Mouse (Mus musculus): ENCODE measurements around the gene Tekt4.

Tekt4 gene

GRCm38 (mm10) chr17:25454272-25454671 is at the start of gene Tekt4:
TSS of gene Tekt4 (plus strand) at chr17:25454615.
- no peak for DNase-seq (ENCODE audit: low spot score)

DNA sequence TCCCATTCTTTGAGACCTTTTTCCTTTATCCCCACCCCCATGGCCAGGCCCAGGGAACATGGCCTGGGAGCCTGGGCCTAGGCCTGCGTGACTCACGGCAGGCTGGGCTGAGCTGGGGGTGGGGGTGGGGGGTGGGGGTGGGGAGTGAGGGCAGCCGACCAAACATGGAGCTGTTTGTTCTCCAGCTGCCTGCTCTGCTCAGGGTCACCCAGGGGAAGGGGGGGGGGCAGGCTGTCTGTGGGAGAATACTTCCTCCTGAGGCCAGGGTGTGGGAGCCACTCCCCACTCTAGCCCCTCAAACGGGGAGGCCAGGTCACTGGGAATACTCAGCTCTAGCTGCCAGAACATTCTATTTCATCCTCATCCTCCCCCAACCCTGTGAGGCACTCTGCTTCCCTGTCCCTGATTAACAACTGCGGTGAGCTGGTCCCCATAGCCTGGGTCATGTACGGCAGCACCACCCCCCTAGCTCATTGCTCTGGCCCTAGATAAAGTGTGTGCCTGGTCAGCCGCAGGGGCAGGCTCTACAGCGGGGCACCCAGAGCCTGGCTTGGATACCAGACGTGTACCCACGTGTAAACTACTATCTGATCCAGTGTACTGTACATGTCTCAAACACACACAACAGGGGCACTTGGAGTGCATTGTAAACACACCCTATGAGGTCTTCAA is 49.1 kb upstream of the Tekt4 start:
- peak; percentile 33 for DNase-seq (ENCODE audit: low spot score)

DNA sequence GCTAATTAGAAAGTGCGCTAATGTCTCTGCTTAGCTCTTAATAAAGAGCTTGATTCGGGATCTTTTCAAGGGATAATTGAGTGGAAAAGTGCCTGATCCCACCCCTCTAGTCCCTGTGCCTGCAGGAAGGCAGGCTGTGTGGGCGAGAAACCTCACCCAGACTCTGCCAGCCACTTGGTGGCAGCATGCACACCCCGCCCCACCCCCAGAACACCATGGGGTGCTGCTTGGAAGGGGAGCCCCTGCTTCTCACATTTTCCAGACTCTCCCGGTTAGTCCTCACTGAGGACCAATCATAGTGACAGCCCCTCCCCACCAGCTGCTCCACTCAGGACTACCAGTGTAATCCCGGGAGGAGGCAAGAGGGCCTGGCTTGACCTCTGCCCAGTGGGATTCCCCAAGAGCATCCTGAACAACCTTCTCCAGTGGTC is 48.4 kb upstream of the Tekt4 start:
- DNase-seq (ENCODE audit: low spot score) = peak; percentile 27

DNA sequence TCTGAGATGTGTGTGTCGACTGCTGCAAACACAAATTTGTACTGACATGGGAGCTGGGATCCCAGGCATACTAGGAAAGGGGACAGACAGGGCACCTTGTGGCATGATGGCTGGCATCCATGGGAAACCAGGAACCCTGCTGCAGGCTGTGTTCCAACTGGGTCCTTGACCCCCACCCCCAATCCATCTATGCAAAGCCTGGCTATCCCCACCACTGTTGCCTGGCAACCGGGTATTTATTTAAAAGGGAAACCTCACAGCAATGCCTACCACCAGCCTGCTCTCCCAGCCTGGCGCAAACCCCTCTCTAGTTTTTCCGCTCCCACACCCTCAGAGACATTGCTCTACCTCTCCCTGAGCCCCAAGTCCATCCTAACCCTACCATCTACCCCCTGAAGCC is 47.1 kb upstream of the Tekt4 start:
- DNase-seq (ENCODE audit: low spot score) = no peak

GRCm38 (mm10) chr17:25408302-25408999 is 46.0 kb upstream of the Tekt4 start:
- no peak for DNase-seq (ENCODE audit: low spot score)

- DNase-seq (ENCODE audit: low spot score) = no peak
Observed at GRCm38 (mm10) chr17:25409621-25410020, 44.8 kb upstream of the Tekt4 start.

- no peak for DNase-seq (ENCODE audit: low spot score)
Observed at GRCm38 (mm10) chr17:25410180-25410579, 44.2 kb upstream of the Tekt4 start.

DNA sequence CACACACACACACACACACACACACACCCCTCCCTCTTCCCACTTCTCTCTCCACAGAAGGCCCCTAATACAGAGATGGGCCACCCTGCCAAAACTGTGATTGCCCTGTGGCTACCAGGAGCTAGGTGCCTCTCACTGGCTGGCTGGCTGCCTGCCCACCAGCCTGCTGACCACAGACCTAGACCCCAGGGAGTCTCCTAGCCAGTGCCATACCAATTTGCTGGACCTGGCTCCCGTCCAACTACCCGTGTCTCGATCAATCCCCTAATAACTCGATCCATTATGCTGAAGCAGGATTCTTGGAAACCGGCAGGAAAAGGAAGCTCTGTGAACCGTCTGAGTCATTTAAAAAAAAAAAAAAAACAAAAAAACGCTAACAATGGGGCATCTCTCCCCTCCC is 43.6 kb upstream of the Tekt4 start:
- DNase-seq (ENCODE audit: low spot score) = no peak

DNA sequence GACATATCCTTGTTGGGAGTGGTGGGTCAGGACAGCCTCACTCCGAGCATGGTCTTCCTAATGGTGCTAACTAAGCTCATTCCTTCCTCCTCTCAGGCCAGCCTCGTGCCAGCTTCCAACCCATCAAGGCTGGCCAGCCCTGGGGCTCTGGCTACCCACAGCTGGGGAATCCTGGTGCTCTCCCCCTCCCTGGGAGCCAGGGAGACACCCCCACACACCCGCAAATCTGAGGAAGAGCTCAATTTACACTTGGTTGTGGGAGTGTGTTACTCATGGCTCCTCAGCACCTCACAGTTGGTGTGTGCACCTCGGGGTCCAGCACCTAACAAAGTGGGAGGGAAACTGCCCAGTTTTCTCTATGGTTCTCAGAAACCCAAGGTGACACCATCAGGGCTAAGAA is 43.2 kb upstream of the Tekt4 start:
- no peak for DNase-seq (ENCODE audit: low spot score)

- no peak for DNase-seq (ENCODE audit: low spot score)
Observed at GRCm38 (mm10) chr17:25414209-25414608, 40.2 kb upstream of the Tekt4 start.

GRCm38 (mm10) chr17:25414917-25415316 is 39.5 kb upstream of the Tekt4 start:
- DNase-seq (ENCODE audit: low spot score) = peak; percentile 53

DNA sequence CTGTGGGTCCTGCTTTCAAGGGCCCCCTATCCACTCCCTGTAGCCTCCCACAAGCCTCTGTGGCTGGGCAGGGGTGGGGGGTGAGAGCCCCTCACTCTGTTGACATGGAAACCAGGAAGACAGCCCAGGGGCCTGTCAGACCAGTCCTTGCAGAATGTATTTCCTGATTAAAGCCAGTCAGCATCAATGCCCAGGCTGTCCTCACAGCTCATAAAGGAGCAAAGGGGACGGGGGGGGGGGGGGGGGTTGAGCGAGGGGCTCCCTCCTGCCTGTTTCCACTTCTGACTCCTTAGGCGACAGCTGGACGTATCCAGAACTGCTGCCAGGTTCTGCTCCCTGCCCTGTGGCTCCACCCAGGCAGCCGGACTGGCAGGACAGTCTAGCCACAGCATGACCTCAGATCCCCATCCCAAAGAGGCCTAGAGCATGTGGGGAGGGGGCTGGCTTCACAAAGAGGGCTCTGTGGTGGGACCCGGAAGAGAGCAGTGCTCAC is 38.9 kb upstream of the Tekt4 start:
- DNase-seq (ENCODE audit: low spot score) = peak; percentile 73

- peak; percentile 38 for DNase-seq (ENCODE audit: low spot score)
Observed at GRCm38 (mm10) chr17:25416219-25416618, 38.2 kb upstream of the Tekt4 start.

DNA sequence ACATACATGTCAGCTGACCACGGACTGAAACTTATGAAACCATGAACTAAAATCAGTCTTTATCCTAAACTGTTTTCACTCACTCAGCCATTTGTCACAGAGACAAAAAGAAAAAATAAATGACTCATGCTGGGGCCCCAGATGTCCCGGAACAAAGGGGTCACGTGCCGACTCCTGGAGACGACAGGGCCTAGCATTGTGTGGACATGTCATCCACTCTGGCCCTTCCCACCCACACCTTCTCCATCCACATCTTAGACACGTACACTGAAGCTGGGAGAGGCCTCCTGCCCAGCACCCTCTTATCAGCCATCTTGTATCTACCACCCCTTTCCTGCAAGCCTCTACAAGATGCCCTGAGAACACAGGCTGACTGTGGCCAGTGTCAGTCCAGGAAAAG is 36.4 kb upstream of the Tekt4 start:
- DNase-seq (ENCODE audit: low spot score) = no peak

DNA sequence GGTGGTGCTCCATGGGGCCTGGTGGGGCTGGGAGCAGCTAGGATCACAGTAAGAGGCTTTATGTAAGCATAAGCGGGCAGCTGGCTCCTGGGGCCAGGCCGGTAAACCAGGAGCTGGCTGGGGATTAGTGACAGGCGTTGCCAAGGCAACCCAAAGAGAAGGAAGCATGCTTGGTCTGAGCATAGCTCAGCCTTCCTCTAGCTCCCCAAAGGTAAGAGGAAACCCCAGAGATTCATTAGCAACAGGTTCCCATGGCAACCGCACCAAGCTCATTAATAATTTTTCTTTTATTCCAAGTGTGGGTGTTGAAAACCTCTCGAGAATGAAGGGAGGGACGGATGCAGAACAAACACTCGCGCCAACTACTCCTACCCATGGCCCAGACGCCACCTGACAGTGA is 35.5 kb upstream of the Tekt4 start:
- peak; percentile 71 for DNase-seq (ENCODE audit: low spot score)

GRCm38 (mm10) chr17:25420998-25421397 is 33.4 kb upstream of the Tekt4 start:
- DNase-seq (ENCODE audit: low spot score) = no peak

DNA sequence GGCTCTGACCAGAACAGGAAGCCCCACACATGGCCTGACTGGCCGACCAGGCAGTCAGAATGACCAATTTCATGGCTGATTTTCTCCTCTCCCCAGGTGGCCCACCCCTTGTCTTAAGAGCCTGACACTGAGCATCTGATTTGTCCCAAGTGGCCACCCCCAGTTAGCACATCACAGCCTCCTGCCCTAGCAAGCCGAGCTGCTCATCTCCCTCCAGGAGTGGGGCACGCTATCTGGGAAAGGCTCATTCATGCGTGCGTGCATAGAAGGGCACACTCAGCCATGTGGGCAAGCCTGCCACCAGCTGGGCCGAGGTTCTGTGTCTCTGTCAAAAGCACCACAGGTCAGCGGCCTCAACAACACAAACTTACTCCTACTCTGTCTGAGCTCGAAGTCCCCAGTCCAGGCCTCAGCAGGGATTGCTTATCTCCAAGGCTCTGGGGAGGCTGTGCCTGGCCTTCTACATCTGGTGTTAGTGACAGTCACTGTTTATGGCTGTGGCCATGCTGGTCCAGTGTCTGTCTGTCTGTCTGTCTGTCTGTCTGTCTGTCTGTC is 29.8 kb upstream of the Tekt4 start:
- DNase-seq (ENCODE audit: low spot score) = no peak

DNA sequence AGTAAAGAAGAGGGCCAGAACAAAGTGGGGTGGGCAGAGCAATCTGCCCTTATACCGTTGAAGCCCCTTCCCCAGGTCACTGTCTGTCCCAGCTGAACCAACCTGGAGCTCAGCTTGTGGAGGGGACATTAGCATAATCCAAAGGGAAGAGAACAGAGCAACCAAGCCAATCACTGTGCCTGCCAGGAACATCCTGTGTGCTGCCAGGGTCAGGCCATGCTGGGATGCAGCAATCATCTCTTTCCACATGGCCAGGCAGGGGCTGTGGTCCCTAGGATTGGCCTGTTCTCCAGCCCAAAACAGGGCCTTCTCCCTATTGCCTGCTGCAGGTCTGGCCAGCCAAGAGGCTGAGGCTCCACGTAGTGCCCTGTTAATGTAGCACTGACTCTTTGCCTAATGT is 28.4 kb upstream of the Tekt4 start:
- DNase-seq (ENCODE audit: low spot score) = no peak

DNA sequence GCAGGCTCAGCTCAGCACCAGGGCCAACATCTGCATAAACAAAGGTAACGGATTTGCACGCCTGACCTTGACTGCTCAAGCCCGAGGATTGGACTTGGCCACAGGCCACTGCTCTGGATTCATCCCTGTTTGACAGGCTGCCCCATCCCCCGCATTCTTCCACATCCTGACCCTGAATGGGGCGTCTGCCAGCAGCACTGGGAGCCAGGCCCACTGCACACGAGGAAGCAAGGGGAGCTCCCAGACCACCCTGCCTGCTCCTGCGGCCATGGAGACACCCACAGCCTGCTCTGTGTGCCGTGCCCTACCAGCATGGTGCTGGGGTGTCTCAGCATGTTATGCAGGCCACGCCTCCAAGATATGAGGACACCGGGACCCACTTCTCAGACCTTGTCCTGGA is 27.0 kb upstream of the Tekt4 start:
- peak; percentile 48 for DNase-seq (ENCODE audit: low spot score)

GRCm38 (mm10) chr17:25429240-25429639 is 25.2 kb upstream of the Tekt4 start:
- no peak for DNase-seq (ENCODE audit: low spot score)

GRCm38 (mm10) chr17:25429886-25430285 is 24.5 kb upstream of the Tekt4 start:
- DNase-seq (ENCODE audit: low spot score) = no peak

GRCm38 (mm10) chr17:25430534-25430933 is 23.9 kb upstream of the Tekt4 start:
- no peak for DNase-seq (ENCODE audit: low spot score)

- DNase-seq (ENCODE audit: low spot score) = peak; percentile 43
Observed at GRCm38 (mm10) chr17:25432433-25433181, 21.8 kb upstream of the Tekt4 start.

Measured in embryo, embryonic 10.5 days (tissue).